Mouse (Mus musculus) T-cell, adult 66 days (primary cell): ENCODE results near the gene Fos. TPM values are rescaled to one million over a fixed set of nuclear protein-coding genes. Genes with fewer than 3 reads are reported as not detected.

Experiments
- total RNA-seq, 2 experiments: library from RNA; stranded (reverse); gene quantifications; 3 replicates in 1 of 2; 4 replicates in 1 of 2; pipeline ENCODE4 v1.2.4; 2023

Gene Fos
- total RNA-seq, result 100 to 1,000 TPM; 234 to 347 TPM

DNA sequence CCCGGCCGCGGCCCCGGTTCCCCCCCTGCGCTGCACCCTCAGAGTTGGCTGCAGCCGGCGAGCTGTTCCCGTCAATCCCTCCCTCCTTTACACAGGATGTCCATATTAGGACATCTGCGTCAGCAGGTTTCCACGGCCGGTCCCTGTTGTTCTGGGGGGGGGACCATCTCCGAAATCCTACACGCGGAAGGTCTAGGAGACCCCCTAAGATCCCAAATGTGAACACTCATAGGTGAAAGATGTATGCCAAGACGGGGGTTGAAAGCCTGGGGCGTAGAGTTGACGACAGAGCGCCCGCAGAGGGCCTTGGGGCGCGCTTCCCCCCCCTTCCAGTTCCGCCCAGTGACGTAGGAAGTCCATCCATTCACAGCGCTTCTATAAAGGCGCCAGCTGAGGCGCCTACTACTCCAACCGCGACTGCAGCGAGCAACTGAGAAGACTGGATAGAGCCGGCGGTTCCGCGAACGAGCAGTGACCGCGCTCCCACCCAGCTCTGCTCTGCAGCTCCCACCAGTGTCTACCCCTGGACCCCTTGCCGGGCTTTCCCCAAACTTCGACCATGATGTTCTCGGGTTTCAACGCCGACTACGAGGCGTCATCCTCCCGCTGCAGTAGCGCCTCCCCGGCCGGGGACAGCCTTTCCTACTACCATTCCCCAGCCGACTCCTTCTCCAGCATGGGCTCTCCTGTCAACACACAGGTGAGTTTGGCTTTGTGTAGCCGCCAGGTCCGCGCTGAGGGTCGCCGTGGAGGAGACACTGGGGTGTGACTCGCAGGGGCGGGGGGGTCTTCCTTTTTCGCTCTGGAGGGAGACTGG lies at the start of gene Fos:
Gene Fos, plus strand, starts transcription at position 410 of the 817 bp plus-strand sequence.

Other genes with a start within 250 kb of the Fos start
- 10 to 100 TPM; 19.2 to 20.7 TPM for gene Mlh3, start 203.3 kb upstream of the Fos start, total RNA-seq
- 10 to 100 TPM; 24.4 to 30.1 TPM for gene Acyp1, start 185.5 kb upstream of the Fos start, total RNA-seq
- gene Zc2hc1c, start 185.3 kb upstream of the Fos start, total RNA-seq, result not detected
- gene Nek9, start 134.5 kb upstream of the Fos start, total RNA-seq, result 10 to 100 TPM; 51.6 to 57.0 TPM
- gene Tmed10, start 99.0 kb upstream of the Fos start, total RNA-seq, result 100 to 1,000 TPM; 127 to 130 TPM
- gene Jdp2, start 125.1 kb downstream of the Fos start, total RNA-seq, result 1 to 10 TPM in 1 of 2 experiments, under 1 TPM in 1; 0.74 to 2.1 TPM
- gene Batf, start 212.8 kb downstream of the Fos start, total RNA-seq, result 10 to 100 TPM; 41.6 to 51.5 TPM